9 mouse cellular contexts compared by ENCODE assay signal in genomic region chr17:10334957-10335690, GRCm38 (mm10). TPM values are rescaled to one million over a fixed set of nuclear protein-coding genes. Genes with fewer than 3 reads are reported as not detected.
A peak's percentile ranks its signal among the peaks of the same experiment; 100 is the strongest.
DNase-seq lines count a peak whose midpoint lies in the region; ATAC-seq and TF ChIP-seq lines count a peak whose summit lies in the region.
"Had no signal": no experiment of that assay in that cellular context is flagged by ENCODE, and none has a peak within 500 bp of the region (broad histone marks: within the 10 kb centered on the region; RNA-seq: fewer than 3 reads in every experiment).

No protein-coding gene starts in this region.

- H3K27me3 ChIP-seq in forebrain, embryonic 15.5 days = no peaks in the 10 kb centered on the region
- H3K27me3 ChIP-seq in heart, embryonic 16.5 days (ENCODE audit: control insufficient read depth, insufficient read depth, low read length) = no peaks in the 10 kb centered on the region
- no peaks in the 10 kb centered on the region for H3K27me3 ChIP-seq in liver, adult 2 months (ENCODE audit: control insufficient read depth, insufficient read depth, low read length)
- H3K27me3 ChIP-seq in midbrain, embryonic 16.5 days (ENCODE audit: control insufficient read depth, insufficient read depth, low read depth, low read length) = no peaks in the 10 kb centered on the region

- peak; percentile 36 for TF ChIP-seq CTCF in liver, adult 2 months (IDR thresholded peaks at IDR 0.05; ENCODE audit: low read depth, low read length)

- H3K27ac ChIP-seq in forebrain, embryonic 15.5 days (replicated peaks) = peak overlapping the region; percentile 92
- H3K27ac ChIP-seq in heart, embryonic 16.5 days (ENCODE audit: low read length) = peak overlapping the region; percentile 98
- peak overlapping the region; percentile 9 for H3K27ac ChIP-seq in liver, adult 2 months (replicated peaks; ENCODE audit: insufficient read depth, low read depth, low read length)
- peak overlapping the region; percentile 95 for H3K27ac ChIP-seq in midbrain, embryonic 16.5 days (ENCODE audit: low read length)

- peak overlapping the region; percentile 48 for H3K4me3 ChIP-seq in forebrain, embryonic 15.5 days
- H3K4me3 ChIP-seq in heart, embryonic 16.5 days (ENCODE audit: low read length) = peak overlapping the region; percentile 57
- peak overlapping the region; percentile 74 for H3K4me3 ChIP-seq in liver, adult 2 months (ENCODE audit: insufficient read depth, low read depth, low read length)
- H3K4me3 ChIP-seq in midbrain, embryonic 16.5 days (ENCODE audit: low read depth, low read length) = peak overlapping the region; percentile 47
- H3K4me3 ChIP-seq: myocyte had no signal

- peak; percentile 66 for DNase-seq in urinary bladder, postnatal 14 days (ENCODE audit: low spot score)
- no peak for DNase-seq in urinary bladder, postnatal 10 days (ENCODE audit: low spot score)
- peak; percentile 85 for DNase-seq in kidney, postnatal 10 days
- DNase-seq in liver, adult 2 months (ENCODE audit: extremely low read depth, low read depth, low spot score) = peak; percentile 90
- peak; percentile 51 for DNase-seq in testis, postnatal 14 days (ENCODE audit: low spot score)

- peak overlapping the region; percentile 58 for H3K9ac ChIP-seq in forebrain, embryonic 15.5 days (replicated peaks)
- peak overlapping the region; percentile 85 for H3K9ac ChIP-seq in heart, embryonic 16.5 days (ENCODE audit: low read length)
- H3K9ac ChIP-seq in liver, adult 2 months (ENCODE audit: low read depth, low read length) = peak overlapping the region; percentile 51
- H3K9ac ChIP-seq in midbrain, embryonic 16.5 days (ENCODE audit: low read depth, low read length) = peak overlapping the region; percentile 73

- peak; percentile 95 for ATAC-seq in forebrain, embryonic 15.5 days (replicated peaks)
- ATAC-seq in heart, embryonic 16.5 days (replicated peaks; ENCODE audit: extremely low read depth, insufficient read depth, low FRiP score) = peak; percentile 87
- peak; percentile 93 for ATAC-seq in midbrain, embryonic 16.5 days

- H3K36me3 ChIP-seq in forebrain, embryonic 15.5 days = no peaks in the 10 kb centered on the region
- no peaks in the 10 kb centered on the region for H3K36me3 ChIP-seq in heart, embryonic 16.5 days (ENCODE audit: control insufficient read depth, insufficient read depth)
- no peaks in the 10 kb centered on the region for H3K36me3 ChIP-seq in liver, adult 2 months (ENCODE audit: control insufficient read depth, insufficient read depth, low read length)
- H3K36me3 ChIP-seq in midbrain, embryonic 16.5 days (ENCODE audit: control insufficient read depth, insufficient read depth, low read length) = no peaks in the 10 kb centered on the region

- H3K9me3 ChIP-seq in forebrain, embryonic 15.5 days = no peaks in the 10 kb centered on the region
- H3K9me3 ChIP-seq in heart, embryonic 16.5 days (replicated peaks; ENCODE audit: control insufficient read depth, low read length) = no peaks in the 10 kb centered on the region
- H3K9me3 ChIP-seq in midbrain, embryonic 16.5 days (replicated peaks; ENCODE audit: control insufficient read depth, low read length, poor library complexity, severe bottlenecking) = no peaks in the 10 kb centered on the region

- peaks cover 36% of the 10 kb centered on the region for H3K4me1 ChIP-seq in forebrain, embryonic 15.5 days
- peaks cover 32% of the 10 kb centered on the region for H3K4me1 ChIP-seq in heart, embryonic 16.5 days (ENCODE audit: control insufficient read depth, insufficient read depth, low read length)
- peaks cover 1% of the 10 kb centered on the region; the same call in 1 of the 2 replicates for H3K4me1 ChIP-seq in liver, adult 2 months (ENCODE audit: control insufficient read depth, insufficient read depth, low read length)
- peaks cover 19% of the 10 kb centered on the region for H3K4me1 ChIP-seq in midbrain, embryonic 16.5 days (ENCODE audit: control insufficient read depth, insufficient read depth, low read length)

- peak overlapping the region; percentile 52 for H3K4me2 ChIP-seq in forebrain, embryonic 15.5 days (replicated peaks)
- peak overlapping the region; percentile 89 for H3K4me2 ChIP-seq in heart, embryonic 16.5 days (ENCODE audit: low read depth, low read length)
- H3K4me2 ChIP-seq in midbrain, embryonic 16.5 days (ENCODE audit: low read length) = peak overlapping the region; percentile 85

- TF ChIP-seq POLR2A in liver, adult 2 months (IDR thresholded peaks at IDR 0.05; ENCODE audit: extremely low read depth, insufficient read depth, low read length) = no peak

- no peaks in the 10 kb centered on the region for H3K79me2 ChIP-seq in liver, adult 2 months (ENCODE audit: control insufficient read depth, insufficient read depth, low read length)

- under 1% methylated on average over 31 of the region's 31 CpGs for WGBS in forebrain, embryonic 15.5 days
- WGBS in heart, embryonic 16.5 days = 1% methylated on average over 31 of the region's 31 CpGs
- 2% methylated on average over 31 of the region's 31 CpGs for WGBS in liver, adult 2 months
- WGBS in midbrain, embryonic 16.5 days = under 1% methylated on average over 31 of the region's 31 CpGs

RNA-seq across cellular contexts. Expression of gene Qk, which starts 15.5 kb away (rescaled TPM):
- 45.4 and 45.5 TPM in 2 replicates for polyA plus RNA-seq in forebrain, embryonic 15.5 days (2015; fragmentation: Nextera tagmentation; extraction: Ambion mirVana)
- polyA plus RNA-seq in heart, embryonic 16.5 days (2015; fragmentation: Nextera tagmentation; extraction: Ambion mirVana) = 38.1 and 39.9 TPM in 2 replicates
- total RNA-seq in liver, adult 2 months (2014; rRNA removed) = 30.4 and 33.1 TPM in 2 replicates
- polyA plus RNA-seq in liver, adult 2 months (2012; rRNA removed) = 52.4 and 58.7 TPM in 2 replicates
- polyA plus RNA-seq in midbrain, embryonic 16.5 days (2015; fragmentation: Nextera tagmentation; extraction: Ambion mirVana) = 36.7 and 41.2 TPM in 2 replicates

Comparison
In these comparisons a context has a peak if more than half of its experiments do, and no peak if none do; other contexts are left out.
1. H3K27ac ChIP-seq: peak in every context shown above with its lines; median percentile 98 in heart, embryonic 16.5 days; 95 in midbrain, embryonic 16.5 days; 92 in forebrain, embryonic 15.5 days; 9 in liver, adult 2 months.